Mouse (Mus musculus) adipocyte (in vitro differentiated cells): ENCODE results near the gene Col5a1.

Experiments used
- DNase-seq: peaks from one replicate; pipeline ENCODE4 v3.0.0-alpha.2; 2016; ENCODE audit warnings: low spot score

Gene Col5a1

GRCm38 (mm10) chr2:27922053-27922452, 35.8 kb downstream of the Col5a1 start:
- DNase-seq = no peak

GRCm38 (mm10) chr2:27923718-27924117, 37.5 kb downstream of the Col5a1 start:
- no peak for DNase-seq

- DNase-seq = no peak
Measured at GRCm38 (mm10) chr2:27924463-27924862, 38.2 kb downstream of the Col5a1 start.

- peak; percentile 65 for DNase-seq
Measured at GRCm38 (mm10) chr2:27926478-27927165, 40.4 kb downstream of the Col5a1 start.

GRCm38 (mm10) chr2:27930471-27931015, 44.3 kb downstream of the Col5a1 start:
- no peak for DNase-seq

GRCm38 (mm10) chr2:27931130-27931529, 44.9 kb downstream of the Col5a1 start:
- DNase-seq = no peak

- DNase-seq = no peak
Measured at GRCm38 (mm10) chr2:27931971-27932370, 45.7 kb downstream of the Col5a1 start.

GRCm38 (mm10) chr2:27934269-27934668, 48.0 kb downstream of the Col5a1 start:
- no peak for DNase-seq

- DNase-seq = no peak
Measured at GRCm38 (mm10) chr2:27934831-27935230, 48.6 kb downstream of the Col5a1 start.

- no peak for DNase-seq
Measured at GRCm38 (mm10) chr2:27935441-27935840, 49.2 kb downstream of the Col5a1 start.

GRCm38 (mm10) chr2:27936607-27937191, 50.5 kb downstream of the Col5a1 start:
- peak; percentile 84 for DNase-seq

- no peak for DNase-seq
Measured at GRCm38 (mm10) chr2:27939433-27939832, 53.2 kb downstream of the Col5a1 start.

GRCm38 (mm10) chr2:27940144-27940543, 53.9 kb downstream of the Col5a1 start:
- DNase-seq = no peak

GRCm38 (mm10) chr2:27947252-27947651, 61.0 kb downstream of the Col5a1 start:
- no peak for DNase-seq

GRCm38 (mm10) chr2:27947917-27948316, 61.7 kb downstream of the Col5a1 start:
- no peak for DNase-seq

- DNase-seq = peak; percentile 52
Measured at GRCm38 (mm10) chr2:27953866-27954265, 67.6 kb downstream of the Col5a1 start.

GRCm38 (mm10) chr2:27954924-27955323, 68.7 kb downstream of the Col5a1 start:
- DNase-seq = no peak

- DNase-seq = no peak
Measured at GRCm38 (mm10) chr2:27956751-27957150, 70.5 kb downstream of the Col5a1 start.

GRCm38 (mm10) chr2:27957184-27957583, 71.0 kb downstream of the Col5a1 start:
- DNase-seq = peak; percentile 12

GRCm38 (mm10) chr2:27959275-27959674, 73.0 kb downstream of the Col5a1 start:
- DNase-seq = no peak

GRCm38 (mm10) chr2:27961190-27961589, 75.0 kb downstream of the Col5a1 start:
- DNase-seq = no peak

GRCm38 (mm10) chr2:27962406-27962805, 76.2 kb downstream of the Col5a1 start:
- DNase-seq = no peak

- peak; percentile 25 for DNase-seq
Measured at GRCm38 (mm10) chr2:27969158-27969557, 82.9 kb downstream of the Col5a1 start.

GRCm38 (mm10) chr2:27973840-27974239, 87.6 kb downstream of the Col5a1 start:
- DNase-seq = peak; percentile 51
